Mouse (Mus musculus) neural tube, embryonic 13.5 days (tissue): ENCODE results near the gene Prcp. TPM values are rescaled to one million over a fixed set of nuclear protein-coding genes. Genes with fewer than 3 reads are reported as not detected.
"Not testable (repeated sequence)": the region's sequence is repeated elsewhere in the genome, so short reads cannot be mapped to it uniquely, and the experiment has no call there.

Source experiments
- ATAC-seq: fragments of 200-750 bp; cut with Nextera tagmentation; 2 replicates; pipeline ENCODE4 v1.8.0; 2017; ENCODE audit warnings: low read depth, mild to moderate bottlenecking, moderate TSS enrichment, moderate library complexity
- H3K27ac ChIP-seq: fragments of 300-500 bp; sonication (generic); replicated peaks from 2 replicates; pipeline ENCODE4 v1.5.1; 2015; ENCODE audit warnings: moderate library complexity, mild to moderate bottlenecking, inconsistent platforms
- H3K27me3 ChIP-seq: fragments of 300-500 bp; sonication (generic); 2 replicates; pipeline ENCODE4 v1.6.1; 2015; ENCODE audit warnings: mild to moderate bottlenecking, inconsistent platforms
- H3K36me3 ChIP-seq: fragments of 300-500 bp; sonication (generic); 2 replicates; pipeline ENCODE4 v1.6.1; 2015; ENCODE audit warnings: mild to moderate bottlenecking, inconsistent platforms
- H3K4me1 ChIP-seq: fragments of 300-500 bp; sonication (generic); replicated peaks from 2 replicates; pipeline ENCODE4 v1.6.1; 2015; ENCODE audit warnings: inconsistent platforms
- H3K4me2 ChIP-seq: fragments of 300-500 bp; sonication (generic); 2 replicates; pipeline ENCODE4 v1.6.1; 2015; ENCODE audit warnings: inconsistent platforms, mild to moderate bottlenecking, moderate library complexity
- H3K4me3 ChIP-seq: fragments of 300-500 bp; sonication (generic); 2 replicates; pipeline ENCODE4 v1.5.1; 2015; ENCODE audit warnings: mild to moderate bottlenecking, inconsistent platforms
- H3K9ac ChIP-seq: fragments of 300-500 bp; sonication (generic); 2 replicates; pipeline ENCODE4 v1.6.1; 2015; ENCODE audit warnings: moderate library complexity, mild to moderate bottlenecking, inconsistent platforms
- H3K9me3 ChIP-seq: fragments of 300-500 bp; sonication (generic); 2 replicates; pipeline ENCODE4 v1.6.1; 2016; ENCODE audit warnings: inconsistent platforms
- WGBS: fragments of 180-500 bp; shearing (Covaris S2); methylation state at CpG from one replicate; pipeline ENCODE4 v1.1.7; 2015; 5-methylcytosine and 5-hydroxymethylcytosine counted together
- polyA plus RNA-seq: library from polyadenylated mRNA; unstranded; fragments of >200 nt; fragmentation: Nextera tagmentation; extraction: Ambion mirVana; gene quantifications from 2 replicates; pipeline ENCODE4 v1.2.1, GENCODE M21; 2015

Prcp gene
- polyA plus RNA-seq, 1 experiment from 2014 or later, result 22.0 TPM

DNA sequence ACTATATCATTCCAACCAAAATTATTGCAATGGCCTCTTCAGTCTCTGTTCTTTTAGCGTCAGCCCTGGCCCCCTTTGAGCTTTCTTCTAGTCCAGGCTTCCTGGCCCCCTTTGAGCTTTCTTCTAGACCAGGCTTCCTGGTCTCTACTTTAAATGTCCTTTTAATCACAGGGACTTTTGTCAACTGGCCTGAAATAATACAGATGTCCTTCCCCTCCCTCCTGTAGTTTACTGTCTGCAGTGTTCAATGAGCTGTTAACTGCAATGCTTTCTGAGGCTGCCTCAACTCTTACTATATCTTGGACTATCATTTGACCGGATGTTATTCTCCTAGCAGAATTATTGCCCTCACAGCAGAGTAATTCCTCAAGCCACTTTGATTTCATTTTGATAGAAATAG is 77.9 kb downstream of the Prcp start:
- WGBS, result 66% methylated on average over 2 of the region's 2 CpGs
- Histone ChIP-seq H3K4me2 (no peak overlapping the region), H3K9me3 (no peaks in the 10 kb centered on the region), H3K27me3 (no peaks in the 10 kb centered on the region), H3K27ac (no peak overlapping the region), H3K36me3 (no peaks in the 10 kb centered on the region), H3K4me1 (no peaks in the 10 kb centered on the region), H3K9ac (no peak overlapping the region), H3K4me3 (no peak overlapping the region)
- ATAC-seq, result no peak

DNA sequence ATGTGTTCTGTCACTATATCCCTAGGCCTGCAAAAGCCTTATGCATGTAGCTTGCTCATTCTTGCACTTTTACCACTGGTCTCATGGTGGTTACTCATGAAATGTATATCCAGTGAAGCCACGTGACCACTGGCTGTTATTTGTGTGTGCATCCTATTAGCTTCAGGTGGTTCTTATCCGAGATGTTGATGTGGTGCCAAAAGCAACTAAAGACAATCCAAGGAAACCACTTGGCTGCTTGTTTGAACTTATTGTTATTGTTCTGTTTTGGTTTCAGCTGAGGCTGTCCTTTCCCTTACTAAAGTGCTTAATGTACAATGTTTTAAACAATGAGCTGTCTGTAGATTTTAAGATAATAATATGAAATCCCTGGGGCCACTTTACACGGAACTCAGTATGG is 85.5 kb downstream of the Prcp start:
- no peak overlapping the region for H3K4me2 ChIP-seq
- H3K4me1 ChIP-seq, result no peaks in the 10 kb centered on the region
- no peak overlapping the region for H3K9ac ChIP-seq
- WGBS, result 79% methylated on average over 3 of the region's 3 CpGs
- H3K27me3 ChIP-seq, result no peaks in the 10 kb centered on the region
- H3K4me3 ChIP-seq, result no peak overlapping the region
- H3K9me3 ChIP-seq, result no peaks in the 10 kb centered on the region
- H3K27ac ChIP-seq, result no peak overlapping the region
- no peak for ATAC-seq
- H3K36me3 ChIP-seq, result no peaks in the 10 kb centered on the region

DNA sequence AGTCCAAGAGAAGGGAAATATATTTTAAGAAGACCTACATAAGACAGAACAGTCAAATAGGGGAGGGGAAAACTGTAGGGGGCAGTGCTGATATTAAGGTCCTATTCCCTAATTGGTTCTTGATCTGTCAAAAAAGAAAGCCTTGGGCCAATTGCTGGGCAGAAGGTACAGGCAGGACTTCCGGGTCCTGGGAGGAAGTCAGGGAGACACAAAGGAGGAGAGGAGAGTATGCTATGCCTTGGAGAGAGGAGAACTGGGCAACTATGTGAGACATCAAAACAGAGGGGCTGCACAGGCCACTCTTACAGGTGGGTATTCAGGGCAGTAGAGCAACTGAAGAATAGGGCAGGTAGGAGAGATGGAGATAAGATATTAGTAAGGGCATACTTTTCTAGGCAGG is 87.6 kb downstream of the Prcp start:
- Histone ChIP-seq H3K27me3 (no peaks in the 10 kb centered on the region), H3K4me1 (no peaks in the 10 kb centered on the region), H3K36me3 (no peaks in the 10 kb centered on the region), H3K9me3 (no peaks in the 10 kb centered on the region), H3K27ac (no peak overlapping the region), H3K9ac (no peak overlapping the region), H3K4me2 (no peak overlapping the region), H3K4me3 (no peak overlapping the region)
- no peak for ATAC-seq
- 45% methylated on average over 1 of the region's 1 CpGs for WGBS

DNA sequence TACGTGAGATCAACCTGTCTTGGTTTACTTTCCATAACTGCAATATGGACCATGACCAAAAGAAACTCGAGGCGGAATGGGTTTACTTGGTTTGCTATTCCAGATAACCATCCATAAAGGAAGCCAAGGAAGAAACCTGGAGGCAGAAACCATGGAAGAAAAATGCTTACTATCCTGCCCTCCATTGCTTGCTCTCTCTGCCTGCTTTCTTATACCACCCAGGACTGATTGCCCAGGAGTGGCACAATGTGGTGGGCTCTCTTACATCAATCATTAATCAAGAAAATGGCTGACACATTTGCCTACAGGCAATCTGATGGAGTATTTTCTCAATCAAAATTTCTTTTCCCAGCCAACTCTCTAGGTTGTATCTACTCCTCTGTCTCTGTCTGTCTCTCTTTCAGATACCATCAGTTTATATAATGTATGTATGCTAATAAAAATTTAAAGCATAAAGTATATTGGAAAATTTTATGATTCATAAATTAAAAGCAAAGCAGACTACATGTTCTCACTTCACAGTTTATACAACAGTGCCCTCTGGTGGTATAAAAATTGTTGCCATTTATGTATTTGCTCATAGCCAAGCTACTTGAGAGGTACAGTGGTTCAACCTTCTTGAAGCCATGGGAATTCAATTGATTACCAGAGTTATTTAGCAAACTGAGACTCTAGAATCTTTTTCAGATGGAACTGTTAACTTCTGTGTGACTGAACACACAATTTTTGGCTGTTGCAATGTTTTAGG is 90.7 kb downstream of the Prcp start:
- WGBS, result 70% methylated on average over 3 of the region's 3 CpGs
- H3K27ac ChIP-seq, result no peak overlapping the region
- H3K4me2 ChIP-seq, result no peak overlapping the region
- no peaks in the 10 kb centered on the region for H3K36me3 ChIP-seq
- no peaks in the 10 kb centered on the region for H3K9me3 ChIP-seq
- H3K27me3 ChIP-seq, result no peaks in the 10 kb centered on the region
- peak; percentile 61; the same call in 1 of the 2 replicates for ATAC-seq
- H3K9ac ChIP-seq, result no peak overlapping the region
- H3K4me3 ChIP-seq, result no peak overlapping the region
- no peaks in the 10 kb centered on the region for H3K4me1 ChIP-seq

DNA sequence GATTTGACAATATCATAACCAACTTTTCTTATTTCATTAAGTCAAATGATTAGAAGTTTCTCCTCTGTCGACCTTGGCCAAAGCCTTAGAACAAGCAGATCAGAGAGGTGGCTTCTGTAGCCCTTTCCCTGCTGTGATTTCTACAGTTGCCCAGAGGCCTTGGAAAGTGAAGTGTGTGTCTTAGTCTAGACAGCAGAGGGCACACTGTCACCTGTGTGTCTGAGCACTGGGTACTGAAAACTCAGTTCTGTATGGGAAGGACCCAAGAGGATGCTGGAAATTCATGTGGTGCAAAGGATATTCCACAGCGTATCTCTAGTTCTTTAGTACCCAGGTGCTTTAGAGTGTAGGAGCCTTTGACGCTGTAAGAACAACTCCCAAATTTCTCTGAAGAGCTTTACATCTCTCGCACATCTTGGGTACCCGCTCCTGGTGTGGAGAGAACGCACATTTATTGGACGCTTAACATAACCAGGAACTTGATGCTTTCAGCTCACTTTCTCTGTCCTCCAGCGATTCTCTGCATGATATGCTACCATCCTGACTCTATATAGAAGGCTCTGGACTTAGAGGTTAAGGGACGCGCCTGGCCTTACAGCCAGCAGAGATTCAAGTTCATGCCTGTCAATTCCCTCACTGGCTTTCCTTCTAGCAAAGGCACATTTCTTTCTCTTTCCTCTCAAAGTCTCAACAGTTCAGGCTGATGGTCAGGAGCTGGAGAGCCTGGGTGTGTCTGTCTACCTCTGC is 93.3 kb downstream of the Prcp start:
- Histone ChIP-seq H3K9ac (no peak overlapping the region), H3K9me3 (no peaks in the 10 kb centered on the region), H3K36me3 (no peaks in the 10 kb centered on the region), H3K4me2 (no peak overlapping the region), H3K27me3 (no peaks in the 10 kb centered on the region), H3K4me3 (no peak overlapping the region), H3K4me1 (no peaks in the 10 kb centered on the region), H3K27ac (no peak overlapping the region)
- peak; percentile 89 for ATAC-seq
- WGBS, result 67% methylated on average over 10 of the region's 10 CpGs

DNA sequence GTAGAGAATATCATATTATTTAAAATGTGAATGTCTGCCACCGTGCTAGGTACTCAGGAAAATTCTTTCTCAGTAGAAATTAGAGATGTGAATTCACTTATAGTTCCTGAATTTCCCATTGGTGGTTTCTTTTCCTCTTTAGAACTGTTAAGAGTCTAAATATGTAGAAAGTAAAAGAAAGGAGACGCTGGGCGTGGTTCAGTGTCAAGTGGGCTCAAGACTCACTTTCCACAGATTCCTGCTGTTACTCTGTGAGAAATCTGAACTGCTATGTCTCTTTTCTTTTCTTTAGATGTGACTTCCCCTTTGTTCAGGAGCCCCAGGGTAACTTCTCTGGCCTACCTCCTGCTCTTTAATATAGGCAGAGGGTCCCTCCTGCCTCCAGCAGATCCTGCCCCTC is 103.2 kb downstream of the Prcp start:
- Histone ChIP-seq H3K27ac (no peak overlapping the region), H3K9ac (no peak overlapping the region), H3K4me1 (no peaks in the 10 kb centered on the region), H3K4me2 (no peak overlapping the region), H3K27me3 (no peaks in the 10 kb centered on the region), H3K4me3 (no peak overlapping the region), H3K9me3 (no peaks in the 10 kb centered on the region), H3K36me3 (no peaks in the 10 kb centered on the region)
- 84% methylated on average over 3 of the region's 3 CpGs for WGBS
- no peak for ATAC-seq

DNA sequence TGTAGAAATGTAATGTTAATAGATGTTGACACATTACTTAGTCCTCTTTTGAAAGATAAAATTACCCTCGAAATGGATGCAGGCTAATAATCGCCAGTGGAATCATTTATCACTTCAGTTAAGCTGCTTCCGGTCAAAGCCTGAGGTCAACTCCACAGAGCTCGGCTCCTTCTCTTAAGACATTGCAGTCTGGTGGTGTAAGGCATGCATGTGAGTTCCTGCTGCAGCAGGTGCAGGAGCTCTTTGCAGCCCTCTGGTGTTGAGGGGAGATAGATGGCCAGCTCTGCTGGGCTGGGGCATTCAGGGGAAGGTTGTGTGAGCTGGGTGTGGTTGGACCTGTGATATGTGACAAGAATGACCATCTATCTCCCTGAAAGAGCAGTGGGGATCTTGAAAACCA is 104.0 kb downstream of the Prcp start:
- Histone ChIP-seq H3K9me3 (no peaks in the 10 kb centered on the region), H3K4me1 (no peaks in the 10 kb centered on the region), H3K27me3 (no peaks in the 10 kb centered on the region), H3K4me3 (no peak overlapping the region), H3K36me3 (no peaks in the 10 kb centered on the region), H3K27ac (no peak overlapping the region), H3K9ac (no peak overlapping the region), H3K4me2 (no peak overlapping the region)
- 73% methylated on average over 4 of the region's 4 CpGs for WGBS
- ATAC-seq, result no peak

DNA sequence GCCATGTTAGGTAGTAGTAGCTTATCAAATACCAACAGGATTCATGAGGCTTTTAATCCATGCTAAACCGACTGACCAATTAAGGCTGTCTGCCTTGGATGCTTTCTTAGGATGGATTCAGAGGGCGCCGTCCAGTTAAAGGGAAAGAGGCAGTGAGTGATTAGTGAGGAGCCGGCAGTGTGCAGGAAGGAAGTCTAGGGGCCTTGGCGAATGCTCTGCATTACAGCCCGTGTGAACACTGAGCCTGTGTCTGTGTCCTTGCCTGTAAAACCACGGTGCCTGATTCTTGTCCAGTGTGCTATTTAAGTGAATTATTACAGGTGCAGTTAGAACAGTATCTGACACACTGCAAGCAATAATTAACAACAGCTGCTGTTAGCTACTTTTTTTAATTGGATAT is 104.5 kb downstream of the Prcp start:
- 52% methylated on average over 7 of the region's 7 CpGs for WGBS
- H3K9ac ChIP-seq, result not testable (repeated sequence)

DNA sequence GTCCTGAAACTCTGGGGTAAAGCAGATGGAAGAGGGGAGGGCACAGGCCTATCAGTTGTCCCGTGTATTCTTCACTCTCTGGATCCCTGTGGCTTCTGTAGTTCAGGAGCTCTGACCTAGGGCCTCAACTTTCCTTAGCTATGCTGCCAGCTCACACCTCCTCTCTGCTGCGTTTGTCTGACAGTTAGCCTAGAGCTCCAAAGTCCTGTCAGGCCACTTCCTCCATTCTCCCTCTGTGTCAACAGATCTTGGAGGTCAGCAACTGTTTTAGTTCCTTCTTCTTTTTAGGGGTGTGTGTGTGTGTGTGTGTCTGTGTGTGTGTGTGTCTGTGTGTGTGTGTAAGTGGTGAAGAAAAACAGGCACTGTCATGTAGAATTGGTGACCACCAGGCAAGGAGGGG is 106.5 kb downstream of the Prcp start:
- H3K4me3 ChIP-seq, result no peak overlapping the region
- whole genome bisulfite sequencing, result 79% methylated on average over 2 of the region's 2 CpGs
- H3K36me3 ChIP-seq, result no peaks in the 10 kb centered on the region

More for the DNA sequence above, 104.5 kb downstream of the Prcp start:
- H3K9me3 ChIP-seq, H3K4me2 ChIP-seq, H3K4me3 ChIP-seq, H3K27me3 ChIP-seq, H3K4me1 ChIP-seq, H3K36me3 ChIP-seq, H3K27ac ChIP-seq: not testable (repeated sequence)
- peak; percentile 59; the same call in 1 of the 2 replicates for ATAC-seq

DNA sequence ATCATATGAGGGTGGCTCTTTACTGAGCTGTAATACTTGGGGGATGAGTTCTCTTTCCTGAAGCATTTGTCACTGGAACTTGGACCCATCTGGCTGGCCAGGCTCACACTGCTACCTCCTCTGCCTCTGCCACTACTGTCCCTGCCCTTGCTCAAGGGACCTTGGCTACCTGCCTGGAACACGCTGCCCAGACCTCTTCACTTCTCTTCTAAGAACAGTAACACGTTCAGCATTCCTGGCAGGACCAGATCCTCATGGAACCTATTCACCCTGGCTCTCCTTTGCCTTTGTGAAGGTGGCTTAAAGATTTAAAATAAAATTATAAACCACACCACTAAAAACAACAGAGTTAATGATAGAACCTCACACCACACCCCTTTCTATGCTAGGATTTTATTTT is 107.6 kb downstream of the Prcp start:
- Histone ChIP-seq H3K27me3 (no peaks in the 10 kb centered on the region), H3K4me1 (peaks cover 12% of the 10 kb centered on the region; the same call in 1 of the 2 replicates), H3K27ac (no peak overlapping the region), H3K4me2 (no peak overlapping the region), H3K36me3 (no peaks in the 10 kb centered on the region), H3K9me3 (no peaks in the 10 kb centered on the region), H3K9ac (no peak overlapping the region), H3K4me3 (no peak overlapping the region)
- 70% methylated on average over 2 of the region's 2 CpGs for WGBS
- ATAC-seq, result no peak

More for the DNA sequence above, 106.5 kb downstream of the Prcp start:
- H3K27me3 ChIP-seq, result no peaks in the 10 kb centered on the region
- H3K27ac ChIP-seq, result no peak overlapping the region
- no peak overlapping the region for H3K4me2 ChIP-seq
- H3K4me1 ChIP-seq, result peaks cover 12% of the 10 kb centered on the region; the same call in 1 of the 2 replicates
- no peak for ATAC-seq
- no peaks in the 10 kb centered on the region for H3K9me3 ChIP-seq
- no peak overlapping the region for H3K9ac ChIP-seq
